Mouse (Mus musculus): ENCODE measurements around the gene Vti1a. TPM values are rescaled to one million over a fixed set of nuclear protein-coding genes. Genes with fewer than 3 reads are reported as not detected.

The Vti1a gene
- polyA plus RNA-seq, 1 experiment from 2014 or later, result 22.8 TPM

DNA sequence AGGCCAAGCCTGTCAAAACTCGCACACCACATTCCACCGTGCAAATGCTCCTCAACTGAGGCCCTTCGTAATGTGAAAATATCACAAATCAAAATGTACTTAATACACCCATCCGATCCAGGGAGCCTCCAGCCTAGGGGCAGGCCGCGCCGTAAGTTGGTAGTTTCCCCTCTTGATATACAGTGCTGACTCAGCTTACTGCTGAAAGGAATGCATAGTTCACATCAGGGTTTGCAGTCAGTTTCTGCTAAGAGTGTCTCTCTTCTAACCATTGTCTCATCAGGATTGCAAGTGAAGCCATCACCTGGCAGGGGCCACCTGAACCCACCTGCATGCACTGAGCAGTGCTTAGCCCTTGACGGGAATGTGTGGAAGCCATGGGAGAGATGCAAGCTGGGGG lies 255.4 kb downstream of the Vti1a start:
- Histone ChIP-seq H3K4me1 (ENCODE audit: control insufficient read depth, insufficient read depth, low read length) (no peaks in the 10 kb centered on the region), H3K36me3 (ENCODE audit: control insufficient read depth, insufficient read depth, low read length) (no peaks in the 10 kb centered on the region), H3K27ac (ENCODE audit: low read depth, low read length) (no peak overlapping the region), H3K4me2 (ENCODE audit: low read length) (no peak overlapping the region), H3K27me3 (replicated peaks; ENCODE audit: control insufficient read depth, insufficient read depth, low read length) (no peaks in the 10 kb centered on the region), H3K4me3 (ENCODE audit: low read depth, low read length) (no peak overlapping the region), H3K9ac (ENCODE audit: low read length) (no peak overlapping the region), H3K9me3 (replicated peaks; ENCODE audit: control insufficient read depth, low read length) (no peaks in the 10 kb centered on the region)
- DNase-seq (ENCODE audit: low spot score), result no peak
- no peak for ATAC-seq
- WGBS, result 96% methylated on average over 8 of the region's 8 CpGs

DNA sequence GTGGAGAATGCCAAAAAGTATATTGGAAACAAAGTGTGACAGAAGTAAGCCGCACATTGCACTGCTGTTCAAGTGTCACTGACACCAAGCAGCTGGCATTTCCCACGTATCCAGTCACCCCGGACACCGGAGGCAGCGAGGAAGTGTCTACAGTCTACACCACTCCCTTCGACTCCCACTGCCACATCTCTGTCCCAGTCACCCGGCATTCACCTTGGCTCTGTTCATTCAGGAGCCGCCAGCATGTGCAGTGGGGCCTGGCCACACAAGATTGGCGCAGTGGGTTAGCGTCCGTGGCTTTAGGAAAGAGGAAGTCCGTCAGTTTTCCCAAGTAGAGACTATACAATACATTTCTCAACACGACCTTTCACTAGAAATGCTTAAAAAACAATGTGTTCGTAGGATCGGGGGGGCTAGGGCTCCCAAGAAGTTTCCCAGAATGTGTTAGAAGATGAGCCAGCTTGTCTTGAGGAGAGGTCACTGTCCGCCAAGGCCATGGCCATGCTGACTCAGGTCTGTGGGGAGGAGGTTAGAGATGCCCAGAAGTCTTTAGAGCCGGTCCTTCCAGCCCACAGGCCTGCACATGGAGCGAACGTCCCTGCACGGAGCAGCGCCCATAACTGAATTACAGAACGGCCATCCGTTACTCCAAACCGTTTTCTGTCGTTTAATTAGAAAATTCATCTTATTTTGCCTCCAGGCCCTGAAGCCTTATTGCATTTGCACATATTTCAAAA lies 261.4 kb downstream of the Vti1a start:
- no peak overlapping the region for H3K27ac ChIP-seq (ENCODE audit: low read depth, low read length)
- H3K9ac ChIP-seq (ENCODE audit: low read length), result no peak overlapping the region
- H3K4me1 ChIP-seq (ENCODE audit: control insufficient read depth, insufficient read depth, low read length), result peaks cover 11% of the 10 kb centered on the region

DNA sequence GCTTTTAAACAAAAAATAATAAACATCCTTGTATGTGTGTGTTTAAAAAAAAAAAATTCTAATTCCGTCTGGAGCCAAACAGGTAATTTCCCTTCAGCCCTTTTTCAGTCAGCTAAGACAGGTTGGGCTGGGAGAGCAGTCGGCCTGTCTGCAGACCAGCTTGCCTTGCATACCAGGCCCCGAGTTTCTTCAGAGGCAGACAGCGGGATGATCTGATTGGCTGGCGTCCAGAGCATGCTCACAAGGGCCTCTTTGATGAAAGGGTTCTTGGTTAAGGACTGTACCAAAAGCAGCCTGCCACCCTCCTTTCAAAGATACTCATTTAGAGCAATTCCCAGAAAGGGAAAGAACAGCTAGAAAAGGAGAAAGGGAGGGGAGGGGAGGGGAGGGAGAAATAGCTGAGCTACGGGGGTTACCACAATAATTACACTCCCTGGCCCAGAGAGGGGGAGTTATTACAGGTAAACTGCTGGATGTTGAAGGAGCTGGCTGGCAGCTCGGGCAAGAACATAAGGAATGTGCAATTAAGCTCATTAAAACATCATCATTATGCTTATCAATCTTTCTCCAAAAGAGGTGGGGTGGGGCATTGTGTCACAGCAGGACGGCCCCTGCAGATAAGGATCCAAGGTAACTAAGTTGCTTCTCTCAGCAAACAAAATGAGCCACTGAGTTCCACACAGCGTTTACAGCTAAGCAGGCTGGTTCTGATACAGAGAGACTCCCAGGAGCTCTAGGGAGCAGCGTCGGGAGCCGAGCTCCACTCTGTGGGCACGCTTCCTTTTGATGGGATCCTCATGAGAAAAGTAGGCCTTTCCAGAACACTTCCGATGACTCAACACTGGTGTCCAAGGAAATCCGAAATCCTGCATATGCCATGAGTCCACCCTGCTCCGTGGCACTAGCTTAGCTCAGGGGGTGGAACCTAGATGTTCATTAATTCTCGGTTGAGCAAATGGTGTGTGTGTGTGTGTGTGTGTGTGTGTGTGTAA lies 262.3 kb downstream of the Vti1a start:
- peak; percentile 93 for DNase-seq (ENCODE audit: low spot score)
- Histone ChIP-seq H3K36me3 (ENCODE audit: control insufficient read depth, insufficient read depth, low read length) (no peaks in the 10 kb centered on the region), H3K9ac (ENCODE audit: low read length) (no peak overlapping the region), H3K4me1 (ENCODE audit: control insufficient read depth, insufficient read depth, low read length) (peaks cover 11% of the 10 kb centered on the region), H3K4me2 (ENCODE audit: low read length) (peak overlapping the region; percentile 24; the same call in 1 of the 2 replicates), H3K4me3 (ENCODE audit: low read depth, low read length) (no peak overlapping the region), H3K27me3 (replicated peaks; ENCODE audit: control insufficient read depth, insufficient read depth, low read length) (no peaks in the 10 kb centered on the region), H3K9me3 (replicated peaks; ENCODE audit: control insufficient read depth, low read length) (no peaks in the 10 kb centered on the region), H3K27ac (ENCODE audit: low read depth, low read length) (peak overlapping the region; percentile 52; the same call in 1 of the 2 replicates)
- WGBS, result 18% methylated on average over 17 of the region's 17 CpGs
- peak; percentile 92 for ATAC-seq

More for the DNA sequence above, 261.4 kb downstream of the Vti1a start:
- H3K36me3 ChIP-seq (ENCODE audit: control insufficient read depth, insufficient read depth, low read length), result no peaks in the 10 kb centered on the region
- ATAC-seq (no peak), DNase-seq (ENCODE audit: low spot score) (no peak)
- H3K9me3 ChIP-seq (replicated peaks; ENCODE audit: control insufficient read depth, low read length), result no peaks in the 10 kb centered on the region
- no peaks in the 10 kb centered on the region for H3K27me3 ChIP-seq (replicated peaks; ENCODE audit: control insufficient read depth, insufficient read depth, low read length)
- no peak overlapping the region for H3K4me3 ChIP-seq (ENCODE audit: low read depth, low read length)
- 63% methylated on average over 25 of the region's 25 CpGs for WGBS
- H3K4me2 ChIP-seq (ENCODE audit: low read length), result no peak overlapping the region

DNA sequence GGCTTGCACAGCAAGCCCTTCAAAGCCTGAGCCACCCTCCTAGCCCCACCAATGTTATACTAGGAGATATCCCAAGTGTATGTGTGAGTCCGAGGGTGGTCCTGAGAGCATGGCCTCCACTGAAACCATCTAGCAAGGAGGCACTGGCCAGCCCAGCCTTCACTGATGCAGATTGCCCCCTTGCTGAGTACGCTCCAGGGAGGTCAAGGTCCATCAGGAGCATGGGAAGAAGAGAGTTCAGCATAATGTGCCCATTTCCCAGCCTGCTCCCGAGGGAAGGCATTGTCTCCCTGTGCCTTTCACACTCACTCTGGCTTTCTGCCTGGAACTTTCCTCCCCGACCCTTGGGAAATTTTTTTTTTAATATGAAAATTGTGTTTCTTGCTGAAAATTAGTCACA lies 263.2 kb downstream of the Vti1a start:
- Histone ChIP-seq H3K4me3 (ENCODE audit: low read depth, low read length) (no peak overlapping the region), H3K27me3 (replicated peaks; ENCODE audit: control insufficient read depth, insufficient read depth, low read length) (no peaks in the 10 kb centered on the region), H3K4me2 (ENCODE audit: low read length) (no peak overlapping the region), H3K9me3 (replicated peaks; ENCODE audit: control insufficient read depth, low read length) (no peaks in the 10 kb centered on the region), H3K4me1 (ENCODE audit: control insufficient read depth, insufficient read depth, low read length) (peaks cover 11% of the 10 kb centered on the region), H3K36me3 (ENCODE audit: control insufficient read depth, insufficient read depth, low read length) (no peaks in the 10 kb centered on the region), H3K27ac (ENCODE audit: low read depth, low read length) (no peak overlapping the region), H3K9ac (ENCODE audit: low read length) (no peak overlapping the region)
- 65% methylated on average over 4 of the region's 4 CpGs for WGBS
- DNase-seq (ENCODE audit: low spot score), result no peak
- ATAC-seq, result no peak

DNA sequence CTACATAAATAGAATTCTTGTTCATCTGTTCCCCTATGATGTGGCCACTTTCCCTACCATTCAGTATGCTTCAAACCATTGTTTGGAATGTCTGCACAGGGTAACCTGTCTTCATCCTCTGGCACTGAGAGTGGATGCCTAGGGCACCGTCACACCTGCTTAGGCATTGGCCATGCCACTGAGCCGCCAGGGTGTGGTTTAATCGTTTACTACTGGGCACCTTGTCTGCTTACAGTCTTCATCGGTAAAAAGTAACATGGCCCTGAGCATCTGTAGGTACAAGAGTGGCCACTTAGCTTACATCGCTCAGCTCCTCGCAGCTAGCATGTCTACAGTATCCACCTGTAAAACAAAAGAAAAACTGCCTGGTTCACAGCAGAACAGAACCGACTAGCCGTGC lies 264.1 kb downstream of the Vti1a start:
- DNase-seq (ENCODE audit: low spot score), result no peak
- Histone ChIP-seq H3K9ac (ENCODE audit: low read length) (no peak overlapping the region), H3K4me2 (ENCODE audit: low read length) (no peak overlapping the region), H3K27ac (ENCODE audit: low read depth, low read length) (no peak overlapping the region), H3K4me1 (ENCODE audit: control insufficient read depth, insufficient read depth, low read length) (peaks cover 11% of the 10 kb centered on the region), H3K9me3 (replicated peaks; ENCODE audit: control insufficient read depth, low read length) (no peaks in the 10 kb centered on the region), H3K36me3 (ENCODE audit: control insufficient read depth, insufficient read depth, low read length) (no peaks in the 10 kb centered on the region), H3K4me3 (ENCODE audit: low read depth, low read length) (no peak overlapping the region), H3K27me3 (replicated peaks; ENCODE audit: control insufficient read depth, insufficient read depth, low read length) (no peaks in the 10 kb centered on the region)
- no peak for ATAC-seq
- 88% methylated on average over 8 of the region's 8 CpGs for WGBS

DNA sequence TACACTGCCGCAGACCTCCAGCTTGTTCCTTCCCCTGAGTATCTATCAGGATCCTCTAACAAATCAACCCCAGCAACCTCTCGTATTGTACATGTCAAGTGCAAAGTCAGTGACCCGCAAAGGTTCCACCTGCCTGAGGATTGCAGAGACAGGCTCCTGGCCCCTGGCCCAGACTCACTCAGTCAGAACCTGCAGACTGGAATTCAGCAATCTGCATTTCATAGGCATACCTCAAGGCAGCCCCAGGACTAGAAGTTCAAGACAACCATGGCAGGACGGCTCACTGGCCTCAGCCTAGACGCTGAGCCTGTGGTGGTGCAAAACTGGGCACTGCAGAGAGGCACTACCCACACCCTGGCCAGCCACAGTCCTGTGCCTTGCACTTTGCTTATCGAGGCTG lies 264.6 kb downstream of the Vti1a start:
- Histone ChIP-seq H3K27ac (ENCODE audit: low read depth, low read length) (no peak overlapping the region), H3K9ac (ENCODE audit: low read length) (no peak overlapping the region), H3K4me3 (ENCODE audit: low read depth, low read length) (no peak overlapping the region), H3K27me3 (replicated peaks; ENCODE audit: control insufficient read depth, insufficient read depth, low read length) (no peaks in the 10 kb centered on the region), H3K4me1 (ENCODE audit: control insufficient read depth, insufficient read depth, low read length) (peaks cover 11% of the 10 kb centered on the region), H3K36me3 (ENCODE audit: control insufficient read depth, insufficient read depth, low read length) (no peaks in the 10 kb centered on the region), H3K9me3 (replicated peaks; ENCODE audit: control insufficient read depth, low read length) (no peaks in the 10 kb centered on the region), H3K4me2 (ENCODE audit: low read length) (no peak overlapping the region)
- no peak for DNase-seq (ENCODE audit: low spot score)
- 78% methylated on average over 6 of the region's 6 CpGs for WGBS
- no peak for ATAC-seq

DNA sequence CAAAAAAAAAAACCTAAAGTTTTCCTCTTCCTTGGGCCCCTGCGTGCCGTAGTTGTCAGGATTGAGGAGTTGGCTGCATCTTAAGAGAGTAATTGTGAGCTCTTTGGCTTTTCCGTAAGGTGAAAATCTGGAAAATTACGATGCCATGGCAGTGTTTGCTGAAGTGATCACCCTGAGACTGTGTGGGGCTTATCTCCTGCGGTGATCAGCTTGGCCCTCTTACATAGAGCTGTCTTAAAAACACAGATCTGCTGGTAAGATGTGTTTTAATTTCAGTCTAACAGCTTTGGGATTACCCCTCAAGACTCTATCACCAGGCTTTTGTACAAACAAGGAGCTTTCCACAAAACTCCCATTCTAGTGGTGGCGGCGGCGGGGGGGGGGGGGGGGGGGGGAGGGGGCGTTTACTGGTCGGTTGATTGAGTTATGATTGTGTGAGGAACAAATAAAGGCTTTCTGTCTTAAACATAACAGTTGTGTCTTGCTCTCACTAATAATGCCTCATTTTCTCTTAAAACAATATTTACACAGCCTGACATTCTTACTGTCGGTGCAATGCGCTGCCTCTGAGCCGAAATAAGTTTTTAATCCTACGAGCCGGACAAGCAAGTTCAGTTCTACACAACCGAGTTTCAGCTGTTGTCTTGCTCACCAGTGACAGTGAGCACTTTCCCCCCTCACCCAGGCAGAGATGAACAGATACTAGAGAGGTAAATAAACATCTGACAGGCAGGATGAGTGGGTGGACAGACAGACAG lies 267.0 kb downstream of the Vti1a start:
- Histone ChIP-seq H3K4me2 (ENCODE audit: low read length) (no peak overlapping the region), H3K27me3 (replicated peaks; ENCODE audit: control insufficient read depth, insufficient read depth, low read length) (peaks cover 11% of the 10 kb centered on the region), H3K9ac (ENCODE audit: low read length) (no peak overlapping the region), H3K4me3 (ENCODE audit: low read depth, low read length) (no peak overlapping the region), H3K9me3 (replicated peaks; ENCODE audit: control insufficient read depth, low read length) (no peaks in the 10 kb centered on the region), H3K27ac (ENCODE audit: low read depth, low read length) (no peak overlapping the region), H3K36me3 (ENCODE audit: control insufficient read depth, insufficient read depth, low read length) (no peaks in the 10 kb centered on the region), H3K4me1 (ENCODE audit: control insufficient read depth, insufficient read depth, low read length) (peaks cover 7% of the 10 kb centered on the region)
- WGBS, result 21% methylated on average over 13 of the region's 16 CpGs
- DNase-seq (ENCODE audit: low spot score) (no peak), ATAC-seq (no peak)

DNA sequence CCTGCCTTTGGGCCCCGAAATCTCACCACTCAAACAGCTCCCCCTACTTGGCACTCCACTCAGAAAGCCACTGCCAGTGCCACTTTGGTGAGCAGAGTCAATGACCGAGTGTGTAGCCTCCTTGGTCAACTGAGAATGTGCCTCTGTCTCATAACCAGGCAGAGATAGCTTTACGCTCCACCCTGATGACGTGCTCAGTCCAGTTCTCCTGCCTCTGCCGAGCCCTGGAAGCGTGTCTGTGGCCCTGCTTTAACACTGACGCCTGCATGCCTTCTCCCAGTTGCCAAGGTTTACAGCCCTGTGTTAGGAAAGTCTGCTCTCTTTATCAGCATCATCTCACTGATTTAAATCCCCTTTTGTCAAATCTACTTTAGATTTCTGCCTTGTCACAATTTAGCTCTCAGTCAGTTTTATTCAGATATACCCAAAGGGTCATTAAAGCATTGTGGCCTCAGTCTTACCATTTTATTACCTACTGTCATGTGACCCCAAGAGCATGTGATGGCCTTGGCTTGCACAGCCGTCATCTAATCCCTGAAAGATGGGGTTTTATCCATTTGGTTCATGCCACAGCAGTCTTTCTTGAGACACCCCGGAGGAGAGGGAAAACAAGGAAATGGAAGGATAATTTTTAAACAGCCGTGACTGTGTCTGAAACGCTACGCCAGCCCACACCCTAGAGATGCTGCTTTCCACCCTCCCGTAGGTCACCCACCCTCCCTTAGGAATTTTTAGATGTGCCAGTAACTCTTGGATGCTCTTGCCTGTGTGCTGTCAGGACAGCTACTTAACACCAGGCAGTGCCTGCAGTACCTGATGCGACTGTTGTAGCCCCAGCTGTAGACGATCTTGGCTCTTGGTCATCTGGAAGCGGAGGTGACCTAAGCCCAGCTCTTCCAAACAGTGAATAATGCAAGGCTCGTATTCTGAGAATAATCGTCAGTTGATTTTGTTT lies 269.5 kb downstream of the Vti1a start:
- no peak overlapping the region for H3K4me2 ChIP-seq (ENCODE audit: low read length)
- no peak overlapping the region for H3K27ac ChIP-seq (ENCODE audit: low read depth, low read length)
- DNase-seq (ENCODE audit: low spot score) (no peak), ATAC-seq (no peak)
- no peak overlapping the region for H3K4me3 ChIP-seq (ENCODE audit: low read depth, low read length)
- no peaks in the 10 kb centered on the region for H3K9me3 ChIP-seq (replicated peaks; ENCODE audit: control insufficient read depth, low read length)
- no peak overlapping the region for H3K9ac ChIP-seq (ENCODE audit: low read length)
- H3K36me3 ChIP-seq (ENCODE audit: control insufficient read depth, insufficient read depth, low read length), result no peaks in the 10 kb centered on the region
- peaks cover 15% of the 10 kb centered on the region for H3K27me3 ChIP-seq (replicated peaks; ENCODE audit: control insufficient read depth, insufficient read depth, low read length)
- WGBS, result 84% methylated on average over 18 of the region's 18 CpGs
- H3K4me1 ChIP-seq (ENCODE audit: control insufficient read depth, insufficient read depth, low read length), result peaks cover 8% of the 10 kb centered on the region
